Mouse (Mus musculus): ENCODE data around the gene Fdx1.

- TF ChIP-seq POLR2A (IDR thresholded peaks at IDR 0.05; ENCODE audit: control insufficient read depth, low read depth, low read length) (no peak), CTCF (IDR thresholded peaks at IDR 0.05; ENCODE audit: control insufficient read depth, insufficient read depth, insufficient replicate concordance, low read depth, low read length) (no peak)
Measured at GRCm38 (mm10) chr9:51990828-51991227, 27.5 kb upstream of the Fdx1 start.

All from testis, adult 2 months (tissue).